Mouse (Mus musculus): ENCODE results near the gene Cep112. TPM values are rescaled to one million over a fixed set of nuclear protein-coding genes. Genes with fewer than 3 reads are reported as not detected.
A peak's percentile ranks its signal among the peaks of the same experiment; 100 is the strongest.

The Cep112 gene
- polyA plus RNA-seq, 1 experiment: 2.5 TPM

- Histone ChIP-seq H3K27ac (ENCODE audit: control insufficient read depth, insufficient read depth, low read depth, low read length, poor library complexity) (0 out of 2 replicates have a peak overlapping the region, but pooled peaks have one; percentile 16), H3K4me3 (replicated peaks; ENCODE audit: control insufficient read depth, low read depth, low read length) (no peak overlapping the region)
- no peak for TF ChIP-seq POLR2A (IDR thresholded peaks at IDR 0.05; ENCODE audit: borderline replicate concordance, control insufficient read depth, low read depth, low read length)
- no peak for TF ChIP-seq CTCF (IDR thresholded peaks at IDR 0.05; ENCODE audit: control insufficient read depth, insufficient read depth, low read length)
Observed at GRCm38 (mm10) chr11:108909396-108910195, 484.6 kb downstream of the Cep112 start.

More at GRCm38 (mm10) chr11:108909396-108910195, 484.6 kb downstream of the Cep112 start:
- WGBS: 8% methylated on average over 24 of the region's 24 CpGs
- no peaks in the 10 kb centered on the region for H3K4me1 ChIP-seq (ENCODE audit: control insufficient read depth, insufficient read depth, low read length)

Other genes starting within 250 kb of the Cep112 start
- gene Apoh, start 81.8 kb upstream of the Cep112 start, polyA plus RNA-seq (2011; ENCODE audit: insufficient read depth, insufficient read length, low replicate concordance, missing spikeins): 1.4 and 10.2 TPM in 2 replicates
- gene Prkca, start 81.3 kb upstream of the Cep112 start, polyA plus RNA-seq (2011; ENCODE audit: insufficient read depth, insufficient read length, low replicate concordance, missing spikeins): 9.7 and 33.8 TPM in 2 replicates

All from bone marrow, adult 2 months (tissue).